Mouse (Mus musculus): Measurements from ENCODE around the gene Arhgdia.

GRCm38 (mm10) chr11:120615606-120616203 lies 34.3 kb upstream of the Arhgdia start:
- TF ChIP-seq CTCF (IDR thresholded peaks at IDR 0.05; ENCODE audit: borderline replicate concordance, insufficient read depth, low read length), result no peak
- no peak for TF ChIP-seq POLR2A (IDR thresholded peaks at IDR 0.05; ENCODE audit: low read depth, low read length)

All from embryonic fibroblast, embryonic 13.5 days (primary cell).